Mouse (Mus musculus) liver, embryonic 14.5 days (tissue): ENCODE results near the gene Tgfbr3. TPM values are rescaled to one million over a fixed set of nuclear protein-coding genes. Genes with fewer than 3 reads are reported as not detected.

ENCODE experiments used
- ATAC-seq: fragments of 200-750 bp; cut with Nextera tagmentation; 2 replicates; pipeline ENCODE4 v1.8.0; 2017; ENCODE audit warnings: moderate number of reproducible peaks, mild to moderate bottlenecking, moderate library complexity; ENCODE audit not compliant: insufficient read depth
- DNase-seq, 3 experiments: peaks; one replicate each; pipeline ENCODE4 v3.0.0-alpha.2; 2012 to 2013; ENCODE audit warnings: low read depth in 3 of 3, low spot score in 3 of 3
- H3K27ac ChIP-seq: fragments of 300-500 bp; sonication (generic); 2 replicates; pipeline ENCODE4 v1.5.1; 2014; ENCODE audit warnings: moderate library complexity, mild to moderate bottlenecking, control low read depth, inconsistent platforms
- H3K27me3 ChIP-seq: fragments of 300-500 bp; sonication (generic); 2 replicates; pipeline ENCODE4 v1.6.1; 2014; ENCODE audit warnings: mild to moderate bottlenecking, low read length, moderate library complexity; ENCODE audit not compliant: control insufficient read depth, insufficient read depth
- H3K36me3 ChIP-seq: fragments of 300-500 bp; sonication (generic); replicated peaks from 2 replicates; pipeline ENCODE4 v1.6.1; 2014; ENCODE audit warnings: low read depth; ENCODE audit not compliant: control insufficient read depth, insufficient read depth
- H3K4me1 ChIP-seq, 2 experiments: fragments of 200-500 bp in 1 of 2; fragments of 300-500 bp in 1 of 2; sonication (generic) in 1 of 2; replicated peaks; 2 replicates each; pipeline ENCODE4 v1.6.1; 2012 to 2014; ENCODE audit warnings: antibody characterized with exemption in 1 of 2, inconsistent platforms in 1 of 2, low read length in 1 of 2; ENCODE audit not compliant: control insufficient read depth in 2 of 2, insufficient read depth in 2 of 2
- H3K4me2 ChIP-seq: fragments of 300-500 bp; sonication (generic); 2 replicates; pipeline ENCODE4 v1.6.1; 2014; ENCODE audit warnings: low read depth, mild to moderate bottlenecking, control low read depth, moderate library complexity
- H3K4me3 ChIP-seq, 2 experiments: fragments of 200-500 bp in 1 of 2; fragments of 300-500 bp in 1 of 2; sonication (generic) in 1 of 2; 2 replicates each; pipeline ENCODE4 v1.5.1; 2012 to 2014; ENCODE audit warnings: low read depth in 2 of 2, low read length in 2 of 2, mild to moderate bottlenecking in 2 of 2, control low read depth in 1 of 2, inconsistent platforms in 1 of 2, moderate library complexity in 1 of 2; ENCODE audit not compliant: insufficient read depth in 1 of 2
- H3K9ac ChIP-seq: fragments of 300-500 bp; sonication (generic); replicated peaks from 2 replicates; pipeline ENCODE4 v1.6.1; 2014; ENCODE audit warnings: mild to moderate bottlenecking, control low read depth, moderate library complexity
- H3K9me3 ChIP-seq: fragments of 300-500 bp; sonication (generic); 2 replicates; pipeline ENCODE4 v1.6.1; 2016; ENCODE audit warnings: low read length, mixed read lengths; ENCODE audit not compliant: control insufficient read depth
- CTCF ChIP-seq: IDR thresholded peaks from 2 replicates; pipeline ENCODE4 v1.5.1; 2016; ENCODE audit warnings: antibody characterized with exemption, low read depth, control low read depth
- EP300 ChIP-seq: IDR thresholded peaks from 2 replicates; pipeline ENCODE4 v1.6.1; 2016; ENCODE audit warnings: antibody characterized with exemption, low read depth
- WGBS: fragments of 180-500 bp; shearing (Covaris S2); extraction: QIAGEN DNeasy Blood & Tissue Kit; methylation state at CpG from one replicate; pipeline ENCODE4 v1.1.7; 2014; ENCODE audit not compliant: insufficient replicate concordance; 5-methylcytosine and 5-hydroxymethylcytosine counted together
- polyA plus RNA-seq, 2 experiments: library from polyadenylated mRNA; depleted of rRNA in 1 of 2; stranded (reverse) in 1 of 2; unstranded in 1 of 2; fragments of >200 nt; fragmentation: Nextera tagmentation in 1 of 2; extraction: Ambion mirVana in 1 of 2; gene quantifications; 2 replicates each; pipeline versions ENCODE4 v1.2.1 to v1.2.3; 2012 to 2014

Gene Tgfbr3
- polyA plus RNA-seq, 2 experiments = 4.3 to 7.5 TPM

GRCm38 (mm10) chr5:107243445-107243844, 46.0 kb downstream of the Tgfbr3 start:
- Histone ChIP-seq H3K4me3 (no peak overlapping the region), H3K27me3 (no peaks in the 10 kb centered on the region), H3K27ac (peak overlapping the region; percentile 27), H3K36me3 (no peaks in the 10 kb centered on the region), H3K9ac (no peak overlapping the region), H3K4me1 (peaks cover 15 to 30% of the 10 kb centered on the region in 2 experiments), H3K9me3 (no peaks in the 10 kb centered on the region), H3K4me2 (peak overlapping the region; percentile 17)
- ATAC-seq (peak; percentile 81), DNase-seq (no peak)
- TF ChIP-seq EP300 (no peak), CTCF (no peak)
- WGBS = 36% methylated on average over 2 of the region's 2 CpGs

DNA sequence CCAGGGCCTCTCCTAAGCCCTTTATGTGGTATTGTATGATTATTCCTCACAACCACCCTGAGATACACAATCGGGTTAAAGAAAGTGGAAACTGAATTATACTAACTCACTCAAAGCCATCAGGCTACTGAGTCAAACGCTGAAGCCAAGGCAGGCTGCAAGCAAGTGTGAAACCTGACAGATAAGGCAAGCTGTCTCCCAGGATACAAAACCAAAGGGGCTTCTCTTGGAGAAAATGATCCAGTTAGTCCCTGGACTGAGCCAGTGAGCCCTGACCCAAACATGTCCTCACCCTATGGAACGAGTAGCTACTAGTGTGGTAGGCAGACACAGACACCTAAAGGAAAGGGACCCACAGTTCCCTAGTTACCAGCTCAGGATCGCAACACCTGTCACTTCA, 46.4 kb downstream of the Tgfbr3 start:
- Histone ChIP-seq H3K27ac (peak overlapping the region; percentile 34), H3K27me3 (no peaks in the 10 kb centered on the region), H3K4me1 (peaks cover 20 to 34% of the 10 kb centered on the region in 2 experiments), H3K36me3 (no peaks in the 10 kb centered on the region), H3K9me3 (no peaks in the 10 kb centered on the region), H3K9ac (peak overlapping the region; percentile 35; the same call in 1 of the 2 replicates), H3K4me2 (peak overlapping the region; percentile 17), H3K4me3 (no peak overlapping the region)
- DNase-seq (no peak), ATAC-seq (peak; percentile 62; the same call in 1 of the 2 replicates)
- TF ChIP-seq EP300 (no peak), CTCF (no peak)
- WGBS = 31% methylated on average over 4 of the region's 4 CpGs

DNA sequence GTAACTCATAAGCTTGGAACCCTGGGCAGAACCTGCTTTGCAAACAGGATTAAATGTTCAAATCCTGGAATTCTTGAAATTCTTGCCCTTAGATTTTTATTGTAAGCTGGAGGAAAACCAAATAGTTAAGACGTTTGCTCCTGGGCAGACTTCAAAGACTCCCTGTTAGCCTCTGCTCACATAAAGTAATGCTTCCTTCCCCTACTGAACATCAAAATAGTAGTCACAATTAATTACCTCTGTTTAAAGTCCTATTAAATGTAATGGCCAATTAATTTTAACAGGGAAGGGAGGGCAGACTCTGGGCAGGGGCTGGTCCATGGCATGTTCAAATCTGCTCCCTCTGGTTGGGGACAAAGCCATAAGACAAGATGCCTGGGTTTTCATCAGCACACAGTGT, 49.2 kb downstream of the Tgfbr3 start:
- Histone ChIP-seq H3K27ac (no peak overlapping the region), H3K9me3 (no peaks in the 10 kb centered on the region), H3K4me1 (peaks cover 45 to 62% of the 10 kb centered on the region in 2 experiments), H3K9ac (no peak overlapping the region), H3K4me2 (no peak overlapping the region), H3K27me3 (no peaks in the 10 kb centered on the region), H3K36me3 (no peaks in the 10 kb centered on the region), H3K4me3 (no peak overlapping the region)
- 74% methylated on average over 1 of the region's 1 CpGs for WGBS
- DNase-seq (no peak), ATAC-seq (no peak)
- TF ChIP-seq CTCF = no peak
- TF ChIP-seq EP300 = no peak

GRCm38 (mm10) chr5:107237971-107238426, 51.4 kb downstream of the Tgfbr3 start:
- ATAC-seq (peak; percentile 65), DNase-seq (no peak)
- Histone ChIP-seq H3K4me1 (peaks cover 57 to 68% of the 10 kb centered on the region in 2 experiments), H3K4me2 (peak overlapping the region; percentile 50), H3K4me3 (no peak overlapping the region), H3K9me3 (no peaks in the 10 kb centered on the region), H3K27me3 (no peaks in the 10 kb centered on the region), H3K27ac (peak overlapping the region; percentile 41; the same call in 1 of the 2 replicates), H3K9ac (peak overlapping the region; percentile 13; the same call in 1 of the 2 replicates), H3K36me3 (no peaks in the 10 kb centered on the region)
- TF ChIP-seq EP300 (no peak), CTCF (no peak)
- 41% methylated on average over 7 of the region's 7 CpGs for whole genome bisulfite sequencing

- Histone ChIP-seq H3K4me3 (no peak overlapping the region), H3K4me2 (peak overlapping the region; percentile 50), H3K4me1 (peaks cover 56 to 68% of the 10 kb centered on the region in 2 experiments), H3K27me3 (no peaks in the 10 kb centered on the region), H3K9ac (no peak overlapping the region), H3K27ac (peak overlapping the region; percentile 67), H3K9me3 (no peaks in the 10 kb centered on the region), H3K36me3 (no peaks in the 10 kb centered on the region)
- ATAC-seq = peak; percentile 54
- peak in 1 of 3 experiments; percentile 28 for DNase-seq
- TF ChIP-seq EP300 (peak; percentile 88), CTCF (no peak)
- 5% methylated on average over 6 of the region's 6 CpGs for WGBS
Measured at GRCm38 (mm10) chr5:107236975-107237374, 52.5 kb downstream of the Tgfbr3 start.
